Mouse (Mus musculus): ENCODE measurements around the gene Ubac2. TPM values are rescaled to one million over a fixed set of nuclear protein-coding genes. Genes with fewer than 3 reads are reported as not detected.
"Not testable (repeated sequence)": the region's sequence is repeated elsewhere in the genome, so short reads cannot be mapped to it uniquely, and the experiment has no call there.

Ubac2 gene
- polyA plus RNA-seq, 1 experiment: 21.6 TPM

GRCm38 (mm10) chr14:121865162-121865561 is 13.3 kb upstream of the Ubac2 start:
- peak; percentile 62 for TF ChIP-seq CTCF (IDR thresholded peaks at IDR 0.05; ENCODE audit: control insufficient read depth, insufficient read depth, low read length)
- 10% methylated on average over 2 of the region's 2 CpGs for WGBS
- H3K27ac ChIP-seq (ENCODE audit: control insufficient read depth, insufficient read depth, low read depth, low read length, poor library complexity); H3K4me1 ChIP-seq (ENCODE audit: control insufficient read depth, insufficient read depth, low read length); H3K4me3 ChIP-seq (replicated peaks; ENCODE audit: control insufficient read depth, low read depth, low read length): not testable (repeated sequence)

- TF ChIP-seq POLR2A (IDR thresholded peaks at IDR 0.05; ENCODE audit: borderline replicate concordance, control insufficient read depth, low read depth, low read length) (no peak), CTCF (IDR thresholded peaks at IDR 0.05; ENCODE audit: control insufficient read depth, insufficient read depth, low read length) (no peak)
- no peak overlapping the region for H3K27ac ChIP-seq (ENCODE audit: control insufficient read depth, insufficient read depth, low read depth, low read length, poor library complexity)
- H3K4me3 ChIP-seq (replicated peaks; ENCODE audit: control insufficient read depth, low read depth, low read length): no peak overlapping the region
- WGBS: 75% methylated on average over 3 of the region's 3 CpGs
- no peaks in the 10 kb centered on the region; the same call in 1 of the 2 replicates for H3K4me1 ChIP-seq (ENCODE audit: control insufficient read depth, insufficient read depth, low read length)
Observed at GRCm38 (mm10) chr14:121866574-121866973, 11.8 kb upstream of the Ubac2 start.

- H3K4me1 ChIP-seq (ENCODE audit: control insufficient read depth, insufficient read depth, low read length): no peaks in the 10 kb centered on the region; the same call in 1 of the 2 replicates
- WGBS: 69% methylated on average over 1 of the region's 1 CpGs
Observed at GRCm38 (mm10) chr14:121869111-121869510, 9.3 kb upstream of the Ubac2 start.

GRCm38 (mm10) chr14:121872760-121873159 is 5.7 kb upstream of the Ubac2 start:
- no peak for TF ChIP-seq CTCF (IDR thresholded peaks at IDR 0.05; ENCODE audit: control insufficient read depth, insufficient read depth, low read length)
- WGBS: 68% methylated on average over 1 of the region's 1 CpGs
- Histone ChIP-seq H3K4me1 (ENCODE audit: control insufficient read depth, insufficient read depth, low read length) (peaks cover 2% of the 10 kb centered on the region), H3K4me3 (replicated peaks; ENCODE audit: control insufficient read depth, low read depth, low read length) (no peak overlapping the region), H3K27ac (ENCODE audit: control insufficient read depth, insufficient read depth, low read depth, low read length, poor library complexity) (peak overlapping the region; percentile 12; the same call in 1 of the 2 replicates)

More at GRCm38 (mm10) chr14:121869111-121869510, 9.3 kb upstream of the Ubac2 start:
- Histone ChIP-seq H3K27ac (ENCODE audit: control insufficient read depth, insufficient read depth, low read depth, low read length, poor library complexity) (no peak overlapping the region), H3K4me3 (replicated peaks; ENCODE audit: control insufficient read depth, low read depth, low read length) (no peak overlapping the region)
- no peak for TF ChIP-seq POLR2A (IDR thresholded peaks at IDR 0.05; ENCODE audit: borderline replicate concordance, control insufficient read depth, low read depth, low read length)
- no peak for TF ChIP-seq CTCF (IDR thresholded peaks at IDR 0.05; ENCODE audit: control insufficient read depth, insufficient read depth, low read length)

- Histone ChIP-seq H3K4me3 (replicated peaks; ENCODE audit: control insufficient read depth, low read depth, low read length) (no peak overlapping the region), H3K4me1 (ENCODE audit: control insufficient read depth, insufficient read depth, low read length) (peaks cover 2% of the 10 kb centered on the region), H3K27ac (ENCODE audit: control insufficient read depth, insufficient read depth, low read depth, low read length, poor library complexity) (peak overlapping the region; percentile 12; the same call in 1 of the 2 replicates)
- WGBS: 38% methylated on average over 2 of the region's 2 CpGs
- TF ChIP-seq CTCF (IDR thresholded peaks at IDR 0.05; ENCODE audit: control insufficient read depth, insufficient read depth, low read length) (no peak), POLR2A (IDR thresholded peaks at IDR 0.05; ENCODE audit: borderline replicate concordance, control insufficient read depth, low read depth, low read length) (no peak)
Observed at GRCm38 (mm10) chr14:121873172-121873571, 5.2 kb upstream of the Ubac2 start.

GRCm38 (mm10) chr14:121873646-121874045 is 4.8 kb upstream of the Ubac2 start:
- Histone ChIP-seq H3K4me1 (ENCODE audit: control insufficient read depth, insufficient read depth, low read length) (peaks cover 2% of the 10 kb centered on the region), H3K4me3 (replicated peaks; ENCODE audit: control insufficient read depth, low read depth, low read length) (no peak overlapping the region), H3K27ac (ENCODE audit: control insufficient read depth, insufficient read depth, low read depth, low read length, poor library complexity) (no peak overlapping the region; the same call in 1 of the 2 replicates)
- TF ChIP-seq CTCF (IDR thresholded peaks at IDR 0.05; ENCODE audit: control insufficient read depth, insufficient read depth, low read length) (no peak), POLR2A (IDR thresholded peaks at IDR 0.05; ENCODE audit: borderline replicate concordance, control insufficient read depth, low read depth, low read length) (no peak)
- 86% methylated on average over 4 of the region's 4 CpGs for WGBS

GRCm38 (mm10) chr14:121876190-121876589 is 2.2 kb upstream of the Ubac2 start:
- 73% methylated on average over 2 of the region's 2 CpGs for WGBS
- H3K27ac ChIP-seq (ENCODE audit: control insufficient read depth, insufficient read depth, low read depth, low read length, poor library complexity); H3K4me1 ChIP-seq (ENCODE audit: control insufficient read depth, insufficient read depth, low read length); H3K4me3 ChIP-seq (replicated peaks; ENCODE audit: control insufficient read depth, low read depth, low read length): not testable (repeated sequence)

- TF ChIP-seq POLR2A (IDR thresholded peaks at IDR 0.05; ENCODE audit: borderline replicate concordance, control insufficient read depth, low read depth, low read length) (no peak), CTCF (IDR thresholded peaks at IDR 0.05; ENCODE audit: control insufficient read depth, insufficient read depth, low read length) (no peak)
- no peak overlapping the region for H3K27ac ChIP-seq (ENCODE audit: control insufficient read depth, insufficient read depth, low read depth, low read length, poor library complexity)
- WGBS: 54% methylated on average over 2 of the region's 2 CpGs
- H3K4me1 ChIP-seq (ENCODE audit: control insufficient read depth, insufficient read depth, low read length): peaks cover 3% of the 10 kb centered on the region
- H3K4me3 ChIP-seq (replicated peaks; ENCODE audit: control insufficient read depth, low read depth, low read length): no peak overlapping the region
Observed at GRCm38 (mm10) chr14:121876860-121877259, 1.6 kb upstream of the Ubac2 start.

- peaks cover 3% of the 10 kb centered on the region for H3K4me1 ChIP-seq (ENCODE audit: control insufficient read depth, insufficient read depth, low read length)
- TF ChIP-seq POLR2A (IDR thresholded peaks at IDR 0.05; ENCODE audit: borderline replicate concordance, control insufficient read depth, low read depth, low read length) (no peak), CTCF (IDR thresholded peaks at IDR 0.05; ENCODE audit: control insufficient read depth, insufficient read depth, low read length) (no peak)
- no peak overlapping the region; the same call in 1 of the 2 replicates for H3K27ac ChIP-seq (ENCODE audit: control insufficient read depth, insufficient read depth, low read depth, low read length, poor library complexity)
- H3K4me3 ChIP-seq (replicated peaks; ENCODE audit: control insufficient read depth, low read depth, low read length): no peak overlapping the region
- 54% methylated on average over 8 of the region's 8 CpGs for WGBS
Observed at GRCm38 (mm10) chr14:121877640-121878039, 780 bp upstream of the Ubac2 start.

Measured in bone marrow, adult 2 months (tissue).